Mouse (Mus musculus): Measurements from ENCODE around the gene Mylip.

The Mylip gene

DNA sequence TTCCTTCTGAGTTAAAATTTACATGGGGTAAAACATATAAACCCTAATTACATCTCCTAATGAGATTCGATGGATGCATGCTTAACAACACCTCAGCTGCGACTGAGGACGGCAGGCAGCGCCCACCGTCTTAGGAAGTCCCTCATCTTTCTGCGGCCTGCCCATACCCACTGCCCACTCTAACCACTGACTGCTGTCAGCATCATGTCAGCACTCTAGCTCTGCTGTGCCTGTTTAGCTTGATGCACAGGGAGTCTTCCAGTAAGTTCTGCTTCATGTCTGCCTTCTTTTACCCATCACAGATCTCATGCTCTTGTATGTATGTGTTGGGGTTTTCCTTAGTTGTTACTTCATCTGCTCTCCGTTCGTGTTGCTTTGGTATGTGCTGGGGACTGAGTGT, 7.2 kb downstream of the Mylip start:
- TF ChIP-seq NANOG (IDR thresholded peaks at IDR 0.05; ENCODE audit: borderline replicate concordance, low read length) (no peak), CTCF (conservative IDR thresholded peaks at IDR 0.05; ENCODE audit: low read length) (no peak), POU5F1 (IDR thresholded peaks at IDR 0.05; ENCODE audit: borderline replicate concordance, low read length) (no peak)
- H3K27me3 ChIP-seq (ENCODE audit: insufficient read depth, low read length), result no peaks in the 10 kb centered on the region

DNA sequence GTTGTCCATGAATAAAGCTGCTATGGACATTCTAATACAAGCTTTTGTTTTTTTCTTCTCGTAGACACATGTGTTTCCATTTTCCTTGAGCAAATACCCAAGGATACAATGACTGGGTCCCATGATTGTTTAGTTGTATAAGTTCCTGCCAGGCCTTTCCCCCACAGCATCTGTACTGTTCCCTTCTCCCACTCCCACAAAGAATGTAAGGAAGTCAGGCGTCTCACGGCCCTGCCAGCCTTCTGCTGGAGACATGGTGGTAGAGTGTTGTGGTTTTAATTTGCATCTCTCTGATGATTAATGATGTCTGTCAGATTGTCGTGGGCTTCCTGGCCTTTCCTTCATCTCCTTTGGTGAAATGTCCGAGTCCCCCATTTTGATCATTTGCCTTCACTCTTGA, 7.7 kb downstream of the Mylip start:
- H3K9me3 ChIP-seq (ENCODE audit: low read length), result no peaks in the 10 kb centered on the region
- H3K36me3 ChIP-seq (ENCODE audit: insufficient read depth, low read length), result peaks cover 8% of the 10 kb centered on the region; the same call in 1 of the 2 replicates
- H3K4me3 ChIP-seq (replicated peaks; ENCODE audit: low read length), result no peak overlapping the region
- no peaks in the 10 kb centered on the region for H3K27me3 ChIP-seq (ENCODE audit: insufficient read depth, low read length)
- peaks cover 17% of the 10 kb centered on the region for H3K4me1 ChIP-seq (replicated peaks; ENCODE audit: low read depth, low read length)
- TF ChIP-seq POU5F1 (IDR thresholded peaks at IDR 0.05; ENCODE audit: borderline replicate concordance, low read length), result no peak
- no peak for TF ChIP-seq CTCF (conservative IDR thresholded peaks at IDR 0.05; ENCODE audit: low read length)
- no peak for TF ChIP-seq NANOG (IDR thresholded peaks at IDR 0.05; ENCODE audit: borderline replicate concordance, low read length)

More for the DNA sequence above, 7.2 kb downstream of the Mylip start:
- no peak overlapping the region for H3K4me3 ChIP-seq (replicated peaks; ENCODE audit: low read length)
- peaks cover 12% of the 10 kb centered on the region; the same call in 1 of the 2 replicates for H3K36me3 ChIP-seq (ENCODE audit: insufficient read depth, low read length)
- no peaks in the 10 kb centered on the region for H3K9me3 ChIP-seq (ENCODE audit: low read length)
- peaks cover 22% of the 10 kb centered on the region for H3K4me1 ChIP-seq (replicated peaks; ENCODE audit: low read depth, low read length)

DNA sequence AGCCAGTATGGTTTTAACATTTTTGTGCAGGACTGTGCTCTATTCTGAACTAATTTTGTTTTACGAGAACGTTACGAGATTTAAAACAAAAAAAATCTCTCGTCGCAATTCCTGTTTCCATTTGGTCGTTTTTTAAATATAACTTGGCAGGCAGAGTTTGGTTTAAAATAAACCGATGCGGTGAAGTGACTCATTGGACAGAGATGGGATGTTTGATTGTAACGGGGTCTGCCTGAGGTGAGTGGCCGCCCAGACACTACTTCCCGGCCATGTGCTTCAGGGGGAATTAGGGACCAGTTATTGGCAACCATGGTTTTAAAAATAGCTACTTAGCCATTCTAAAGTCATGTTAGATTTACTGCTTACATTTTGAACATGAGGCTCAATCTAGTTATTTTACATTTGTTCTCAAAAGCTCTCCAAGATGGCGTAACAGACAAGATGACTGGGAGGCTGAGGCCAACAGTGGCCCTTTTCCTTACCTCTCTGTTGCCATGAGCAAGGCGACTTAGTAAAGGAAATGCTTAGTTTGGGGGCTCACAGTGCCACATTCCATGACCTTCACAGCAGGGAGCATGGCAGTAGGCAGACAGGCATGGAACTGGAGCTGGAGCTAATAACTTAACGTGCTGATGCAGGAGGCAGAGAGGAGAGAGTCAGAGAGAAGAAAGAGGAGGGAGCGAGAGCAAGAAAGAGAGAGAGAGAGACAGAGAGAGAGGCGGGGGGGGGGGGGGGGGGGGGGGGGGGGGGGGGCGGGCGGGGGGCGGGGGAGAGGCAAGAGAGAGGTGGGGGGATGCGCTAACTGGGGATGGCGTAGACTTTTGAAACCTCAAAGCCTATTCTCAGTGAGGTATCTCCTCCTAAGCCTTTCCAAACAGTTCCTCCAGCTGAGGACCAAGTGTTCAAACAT, 8.6 kb downstream of the Mylip start:
- Histone ChIP-seq H3K36me3 (ENCODE audit: insufficient read depth, low read length) (peaks cover under 1% of the 10 kb centered on the region; the same call in 1 of the 2 replicates), H3K4me1 (replicated peaks; ENCODE audit: low read depth, low read length) (peaks cover 14% of the 10 kb centered on the region), H3K27me3 (ENCODE audit: insufficient read depth, low read length) (no peaks in the 10 kb centered on the region), H3K4me3 (replicated peaks; ENCODE audit: low read length) (no peak overlapping the region), H3K9me3 (ENCODE audit: low read length) (no peaks in the 10 kb centered on the region)
- TF ChIP-seq POU5F1 (IDR thresholded peaks at IDR 0.05; ENCODE audit: borderline replicate concordance, low read length), result no peak
- TF ChIP-seq CTCF (conservative IDR thresholded peaks at IDR 0.05; ENCODE audit: low read length), result no peak
- no peak for TF ChIP-seq NANOG (IDR thresholded peaks at IDR 0.05; ENCODE audit: borderline replicate concordance, low read length)

DNA sequence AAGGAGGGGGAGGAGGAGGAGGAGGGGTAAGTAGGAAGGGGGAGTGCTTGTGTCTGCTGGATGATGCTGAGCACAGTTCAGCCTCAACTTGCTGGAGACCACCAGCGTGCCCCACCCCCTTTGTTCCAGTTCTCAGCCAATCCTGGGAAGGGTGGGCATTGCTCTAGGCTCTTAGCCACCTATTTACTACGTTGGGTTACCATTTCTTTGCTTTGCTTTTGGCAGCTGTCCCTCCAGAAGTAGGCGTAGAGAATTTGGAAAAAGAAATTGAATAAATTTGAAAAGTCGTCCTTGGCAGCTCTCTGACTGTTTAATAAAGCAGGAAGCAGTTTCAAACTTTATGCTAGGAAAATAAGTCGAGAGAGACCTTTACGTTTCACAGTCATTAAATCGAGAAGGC, 11.2 kb downstream of the Mylip start:
- H3K27me3 ChIP-seq (ENCODE audit: insufficient read depth, low read length), result no peaks in the 10 kb centered on the region
- H3K9me3 ChIP-seq (ENCODE audit: low read length), result no peaks in the 10 kb centered on the region
- peaks cover 3% of the 10 kb centered on the region for H3K4me1 ChIP-seq (replicated peaks; ENCODE audit: low read depth, low read length)
- H3K36me3 ChIP-seq (ENCODE audit: insufficient read depth, low read length), result peaks cover 15% of the 10 kb centered on the region
- TF ChIP-seq POU5F1 (IDR thresholded peaks at IDR 0.05; ENCODE audit: borderline replicate concordance, low read length), result no peak
- no peak for TF ChIP-seq CTCF (conservative IDR thresholded peaks at IDR 0.05; ENCODE audit: low read length)
- TF ChIP-seq NANOG (IDR thresholded peaks at IDR 0.05; ENCODE audit: borderline replicate concordance, low read length), result no peak
- H3K4me3 ChIP-seq (replicated peaks; ENCODE audit: low read length), result no peak overlapping the region

DNA sequence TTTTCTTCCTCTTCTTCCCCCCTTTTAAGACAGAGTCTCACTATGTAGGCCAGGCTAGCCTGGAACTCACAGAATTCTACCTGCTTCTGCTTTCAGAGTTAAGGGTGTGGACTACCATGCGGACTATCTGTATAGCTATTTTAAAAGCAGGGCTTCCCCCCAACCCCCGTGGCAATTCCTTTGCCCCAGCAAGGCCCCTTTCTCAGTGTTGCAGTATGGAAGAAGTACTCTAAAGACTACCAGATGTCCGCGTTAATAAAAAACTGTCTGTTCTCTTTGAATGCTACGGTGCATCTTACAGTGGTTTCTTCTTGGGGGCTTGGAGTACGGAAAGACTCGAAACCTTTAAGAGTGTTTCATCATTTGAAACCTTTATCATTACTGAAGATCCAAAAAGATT, 12.3 kb downstream of the Mylip start:
- peaks cover 3% of the 10 kb centered on the region for H3K4me1 ChIP-seq (replicated peaks; ENCODE audit: low read depth, low read length)
- H3K4me3 ChIP-seq (replicated peaks; ENCODE audit: low read length), result no peak overlapping the region
- H3K27me3 ChIP-seq (ENCODE audit: insufficient read depth, low read length), result no peaks in the 10 kb centered on the region
- no peaks in the 10 kb centered on the region for H3K9me3 ChIP-seq (ENCODE audit: low read length)
- TF ChIP-seq POU5F1 (IDR thresholded peaks at IDR 0.05; ENCODE audit: borderline replicate concordance, low read length) (no peak), NANOG (IDR thresholded peaks at IDR 0.05; ENCODE audit: borderline replicate concordance, low read length) (no peak), CTCF (conservative IDR thresholded peaks at IDR 0.05; ENCODE audit: low read length) (no peak)
- peaks cover 26% of the 10 kb centered on the region for H3K36me3 ChIP-seq (ENCODE audit: insufficient read depth, low read length)

DNA sequence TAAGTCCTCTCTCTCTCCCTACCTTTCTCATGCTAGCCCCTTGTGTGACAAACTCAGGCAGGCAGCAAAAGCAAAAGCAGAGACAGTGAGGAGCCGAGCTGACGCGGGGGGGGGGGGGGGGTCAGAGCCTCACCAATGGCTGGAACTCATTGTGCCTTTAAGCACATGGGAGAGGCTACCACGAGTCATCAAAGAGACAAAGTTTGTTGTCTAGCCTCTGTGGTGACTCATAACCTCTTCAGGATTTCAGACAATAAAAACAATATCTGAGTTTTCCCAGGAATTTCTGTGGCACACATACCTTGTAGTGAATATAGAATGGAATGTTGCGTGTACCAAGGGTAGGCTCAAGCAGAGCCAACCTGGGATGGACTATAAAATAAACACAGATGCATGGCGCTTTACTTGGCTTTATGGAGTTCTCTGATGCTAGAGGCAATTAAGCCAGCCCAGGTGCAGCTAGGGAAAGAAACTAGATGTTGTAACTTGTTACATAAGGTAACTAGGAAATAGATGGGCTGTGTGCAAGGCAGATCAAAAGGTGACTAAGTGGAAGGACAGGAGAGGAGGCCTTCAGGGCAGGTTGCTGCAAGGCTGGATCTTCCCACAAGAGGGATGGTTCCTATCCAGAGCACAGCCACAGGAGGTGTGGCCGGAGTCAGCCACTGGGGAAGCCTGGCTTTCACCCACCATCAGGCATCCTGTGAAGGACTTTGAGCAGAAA, 12.9 kb downstream of the Mylip start:
- Histone ChIP-seq H3K36me3 (ENCODE audit: insufficient read depth, low read length) (peaks cover 33% of the 10 kb centered on the region), H3K9me3 (ENCODE audit: low read length) (no peaks in the 10 kb centered on the region), H3K4me3 (replicated peaks; ENCODE audit: low read length) (no peak overlapping the region), H3K27me3 (ENCODE audit: insufficient read depth, low read length) (no peaks in the 10 kb centered on the region), H3K4me1 (replicated peaks; ENCODE audit: low read depth, low read length) (peaks cover 3% of the 10 kb centered on the region)
- TF ChIP-seq CTCF (conservative IDR thresholded peaks at IDR 0.05; ENCODE audit: low read length), result no peak
- no peak for TF ChIP-seq NANOG (IDR thresholded peaks at IDR 0.05; ENCODE audit: borderline replicate concordance, low read length)
- TF ChIP-seq POU5F1 (IDR thresholded peaks at IDR 0.05; ENCODE audit: borderline replicate concordance, low read length), result no peak

DNA sequence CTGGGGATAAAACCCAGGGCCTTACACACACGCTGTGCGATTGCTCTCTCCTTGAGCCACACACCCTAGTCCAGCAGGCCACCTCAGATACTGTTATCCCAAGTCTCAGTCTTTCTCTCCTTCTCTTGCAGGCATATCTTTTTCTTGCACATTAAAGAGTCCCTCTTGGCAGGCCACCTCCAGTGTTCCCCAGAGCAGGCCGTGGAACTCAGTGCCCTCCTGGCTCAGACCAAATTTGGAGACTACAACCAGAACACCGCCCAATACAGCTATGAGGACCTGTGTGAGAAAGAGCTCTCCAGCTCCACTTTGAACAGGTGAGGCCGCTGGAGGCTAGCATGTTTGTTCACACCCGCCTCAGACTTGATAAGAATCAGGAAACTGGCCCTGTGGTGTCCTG, 14.7 kb downstream of the Mylip start:
- H3K9me3 ChIP-seq (ENCODE audit: low read length), result no peaks in the 10 kb centered on the region
- H3K4me1 ChIP-seq (replicated peaks; ENCODE audit: low read depth, low read length), result no peaks in the 10 kb centered on the region
- H3K36me3 ChIP-seq (ENCODE audit: insufficient read depth, low read length), result peaks cover 51% of the 10 kb centered on the region
- H3K4me3 ChIP-seq (replicated peaks; ENCODE audit: low read length), result no peak overlapping the region
- TF ChIP-seq NANOG (IDR thresholded peaks at IDR 0.05; ENCODE audit: borderline replicate concordance, low read length), result no peak
- no peak for TF ChIP-seq POU5F1 (IDR thresholded peaks at IDR 0.05; ENCODE audit: borderline replicate concordance, low read length)
- no peak for TF ChIP-seq CTCF (conservative IDR thresholded peaks at IDR 0.05; ENCODE audit: low read length)
- no peaks in the 10 kb centered on the region for H3K27me3 ChIP-seq (ENCODE audit: insufficient read depth, low read length)

DNA sequence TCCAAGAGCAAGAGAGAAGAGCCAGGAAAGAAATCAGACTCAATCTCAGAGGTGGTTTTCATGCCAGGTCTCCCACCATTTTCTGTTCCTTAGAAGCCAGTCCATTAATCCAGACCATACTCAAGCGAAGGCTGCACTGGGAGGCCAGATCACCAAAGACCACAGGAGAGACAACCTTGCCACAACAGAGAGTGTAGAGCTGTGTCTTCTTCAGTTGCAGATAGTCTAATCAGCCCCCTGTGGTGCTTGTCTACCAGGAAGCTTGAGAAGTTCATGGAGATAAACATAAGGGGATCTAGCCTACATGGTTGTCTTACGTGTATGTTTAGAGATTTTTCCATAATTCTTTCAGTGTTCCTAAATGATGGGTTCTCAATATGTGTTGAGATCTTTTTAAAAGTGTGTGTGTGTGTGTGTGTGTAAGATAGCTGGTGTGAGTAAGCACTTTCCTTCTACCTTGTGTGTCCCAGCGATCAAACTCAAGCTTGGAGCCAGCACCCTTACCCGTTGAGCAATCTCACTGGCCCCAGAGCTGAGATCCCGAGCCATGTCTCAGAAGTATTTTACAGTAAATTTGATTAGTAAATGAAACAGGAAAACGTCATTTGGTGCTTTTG, 15.8 kb downstream of the Mylip start:
- no peaks in the 10 kb centered on the region for H3K9me3 ChIP-seq (ENCODE audit: low read length)
- H3K36me3 ChIP-seq (ENCODE audit: insufficient read depth, low read length), result peaks cover 61% of the 10 kb centered on the region
- no peaks in the 10 kb centered on the region for H3K4me1 ChIP-seq (replicated peaks; ENCODE audit: low read depth, low read length)
- H3K27me3 ChIP-seq (ENCODE audit: insufficient read depth, low read length), result no peaks in the 10 kb centered on the region
- no peak overlapping the region for H3K4me3 ChIP-seq (replicated peaks; ENCODE audit: low read length)
- TF ChIP-seq NANOG (IDR thresholded peaks at IDR 0.05; ENCODE audit: borderline replicate concordance, low read length) (no peak), POU5F1 (IDR thresholded peaks at IDR 0.05; ENCODE audit: borderline replicate concordance, low read length) (no peak), CTCF (conservative IDR thresholded peaks at IDR 0.05; ENCODE audit: low read length) (no peak)

Data from E14TG2a.4 (cell line).